Mouse (Mus musculus) heart, embryonic 11.5 days (tissue): ENCODE measurements around the gene Gmds. TPM values are rescaled to one million over a fixed set of nuclear protein-coding genes. Genes with fewer than 3 reads are reported as not detected.
A peak's percentile ranks its signal among the peaks of the same experiment; 100 is the strongest.

Experiments used
- ATAC-seq: fragments of 200-750 bp; cut with Nextera tagmentation; replicated peaks from 2 replicates; pipeline ENCODE4 v1.8.0; 2017; ENCODE audit warnings: moderate library complexity; ENCODE audit not compliant: insufficient number of reproducible peaks, low FRiP score, low TSS enrichment
- H3K27ac ChIP-seq: fragments of 300-500 bp; sonication (generic); 2 replicates; pipeline ENCODE4 v1.5.1; 2014; ENCODE audit warnings: mild to moderate bottlenecking, low read depth, low read length
- H3K27me3 ChIP-seq: fragments of 300-500 bp; sonication (generic); 2 replicates; pipeline ENCODE4 v1.6.1; 2014; ENCODE audit warnings: mild to moderate bottlenecking, low read length, mixed read lengths; ENCODE audit not compliant: control insufficient read depth, insufficient read depth
- H3K36me3 ChIP-seq: fragments of 300-500 bp; sonication (generic); 2 replicates; pipeline ENCODE4 v1.6.1; 2014; ENCODE audit warnings: mild to moderate bottlenecking, low read length, moderate library complexity, mixed read lengths; ENCODE audit not compliant: control insufficient read depth, insufficient read depth
- H3K4me1 ChIP-seq: fragments of 300-500 bp; sonication (generic); 2 replicates; pipeline ENCODE4 v1.6.1; 2014; ENCODE audit warnings: low read length; ENCODE audit not compliant: control insufficient read depth, insufficient read depth
- H3K4me2 ChIP-seq: fragments of 300-500 bp; sonication (generic); 2 replicates; pipeline ENCODE4 v1.6.1; 2014; ENCODE audit warnings: mild to moderate bottlenecking, moderate library complexity
- H3K4me3 ChIP-seq: fragments of 300-500 bp; sonication (generic); 2 replicates; pipeline ENCODE4 v1.5.1; 2014; ENCODE audit warnings: low read depth, low read length
- H3K9ac ChIP-seq: fragments of 300-500 bp; sonication (generic); 2 replicates; pipeline ENCODE4 v1.6.1; 2014; ENCODE audit warnings: mild to moderate bottlenecking, low read depth, low read length, moderate library complexity
- H3K9me3 ChIP-seq: fragments of 300-500 bp; sonication (generic); replicated peaks from 2 replicates; pipeline ENCODE4 v1.6.1; 2016; ENCODE audit warnings: low read length; ENCODE audit not compliant: control insufficient read depth
- WGBS: fragments of 180-500 bp; shearing (Covaris S2); extraction: QIAGEN DNeasy Blood & Tissue Kit; methylation state at CpG from one replicate; pipeline ENCODE4 v1.1.7; 2014; ENCODE audit not compliant: insufficient replicate concordance; 5-methylcytosine and 5-hydroxymethylcytosine counted together
- polyA plus RNA-seq: library from polyadenylated mRNA; unstranded; fragments of >200 nt; fragmentation: Nextera tagmentation; extraction: Ambion mirVana; gene quantifications from 2 replicates; pipeline ENCODE4 v1.2.1, GENCODE M21; 2014

The Gmds gene
- polyA plus RNA-seq, 1 experiment from 2014 or later, result 31.3 TPM

GRCm38 (mm10) chr13:32236269-32236678 is 102.3 kb downstream of the Gmds start:
- Histone ChIP-seq H3K27ac (peak overlapping the region; percentile 65), H3K4me3 (no peak overlapping the region), H3K9ac (no peak overlapping the region), H3K36me3 (no peaks in the 10 kb centered on the region), H3K9me3 (no peaks in the 10 kb centered on the region), H3K4me1 (peaks cover 5% of the 10 kb centered on the region; the same call in 1 of the 2 replicates), H3K27me3 (no peaks in the 10 kb centered on the region), H3K4me2 (no peak overlapping the region)
- peak; percentile 65 for ATAC-seq
- 46% methylated on average over 3 of the region's 3 CpGs for WGBS

GRCm38 (mm10) chr13:32235046-32235445 is 103.5 kb downstream of the Gmds start:
- Histone ChIP-seq H3K9me3 (no peaks in the 10 kb centered on the region), H3K4me3 (no peak overlapping the region), H3K4me2 (no peak overlapping the region), H3K36me3 (no peaks in the 10 kb centered on the region), H3K4me1 (peaks cover 5% of the 10 kb centered on the region; the same call in 1 of the 2 replicates), H3K27me3 (no peaks in the 10 kb centered on the region), H3K27ac (no peak overlapping the region), H3K9ac (no peak overlapping the region)
- ATAC-seq, result no peak
- 68% methylated on average over 4 of the region's 4 CpGs for whole genome bisulfite sequencing

GRCm38 (mm10) chr13:32234019-32234418 is 104.5 kb downstream of the Gmds start:
- peak overlapping the region; percentile 31; the same call in 1 of the 2 replicates for H3K27ac ChIP-seq
- no peak overlapping the region for H3K4me3 ChIP-seq
- H3K4me1 ChIP-seq, result peaks cover 5% of the 10 kb centered on the region; the same call in 1 of the 2 replicates
- 19% methylated on average over 9 of the region's 9 CpGs for WGBS
- H3K4me2 ChIP-seq, result peak overlapping the region; percentile 44
- no peak overlapping the region for H3K9ac ChIP-seq
- no peaks in the 10 kb centered on the region for H3K27me3 ChIP-seq
- H3K9me3 ChIP-seq, result no peaks in the 10 kb centered on the region
- ATAC-seq, result peak; percentile 68
- no peaks in the 10 kb centered on the region for H3K36me3 ChIP-seq

- no peak overlapping the region for H3K4me2 ChIP-seq
- H3K4me3 ChIP-seq, result no peak overlapping the region
- H3K9me3 ChIP-seq, result no peaks in the 10 kb centered on the region
- H3K36me3 ChIP-seq, result no peaks in the 10 kb centered on the region
- no peak for ATAC-seq
- no peaks in the 10 kb centered on the region for H3K27me3 ChIP-seq
- 76% methylated on average over 5 of the region's 5 CpGs for whole genome bisulfite sequencing
- peaks cover 5% of the 10 kb centered on the region; the same call in 1 of the 2 replicates for H3K4me1 ChIP-seq
- peak overlapping the region; percentile 6; the same call in 1 of the 2 replicates for H3K27ac ChIP-seq
- H3K9ac ChIP-seq, result no peak overlapping the region
Observed at GRCm38 (mm10) chr13:32232391-32232790, 106.1 kb downstream of the Gmds start.

- Histone ChIP-seq H3K4me2 (no peak overlapping the region), H3K9ac (no peak overlapping the region), H3K27me3 (no peaks in the 10 kb centered on the region), H3K4me1 (peaks cover 5% of the 10 kb centered on the region; the same call in 1 of the 2 replicates), H3K36me3 (no peaks in the 10 kb centered on the region), H3K9me3 (no peaks in the 10 kb centered on the region), H3K4me3 (no peak overlapping the region), H3K27ac (no peak overlapping the region)
- ATAC-seq, result no peak
- 81% methylated on average over 5 of the region's 5 CpGs for WGBS
Observed at GRCm38 (mm10) chr13:32231956-32232355, 106.6 kb downstream of the Gmds start.

- H3K9me3 ChIP-seq, result no peaks in the 10 kb centered on the region
- H3K36me3 ChIP-seq, result no peaks in the 10 kb centered on the region
- H3K27me3 ChIP-seq, result no peaks in the 10 kb centered on the region
- no peak overlapping the region for H3K9ac ChIP-seq
- no peak overlapping the region for H3K4me2 ChIP-seq
- 76% methylated on average over 6 of the region's 6 CpGs for WGBS
- H3K27ac ChIP-seq, result no peak overlapping the region
- no peaks in the 10 kb centered on the region for H3K4me1 ChIP-seq
- ATAC-seq, result no peak
- no peak overlapping the region for H3K4me3 ChIP-seq
Observed at GRCm38 (mm10) chr13:32227874-32228562, 110.5 kb downstream of the Gmds start.

GRCm38 (mm10) chr13:32217647-32218046 is 120.9 kb downstream of the Gmds start:
- no peaks in the 10 kb centered on the region for H3K9me3 ChIP-seq
- no peaks in the 10 kb centered on the region for H3K36me3 ChIP-seq
- no peaks in the 10 kb centered on the region; the same call in 1 of the 2 replicates for H3K4me1 ChIP-seq
- no peaks in the 10 kb centered on the region for H3K27me3 ChIP-seq
- H3K27ac ChIP-seq, result no peak overlapping the region
- no peak overlapping the region for H3K9ac ChIP-seq
- no peak for ATAC-seq
- H3K4me3 ChIP-seq, result no peak overlapping the region
- WGBS, result 58% methylated on average over 2 of the region's 2 CpGs
- no peak overlapping the region for H3K4me2 ChIP-seq

- Histone ChIP-seq H3K4me1 (no peaks in the 10 kb centered on the region; the same call in 1 of the 2 replicates), H3K27ac (no peak overlapping the region), H3K9ac (no peak overlapping the region), H3K4me3 (no peak overlapping the region), H3K4me2 (no peak overlapping the region), H3K9me3 (no peaks in the 10 kb centered on the region), H3K27me3 (no peaks in the 10 kb centered on the region), H3K36me3 (no peaks in the 10 kb centered on the region)
- no peak for ATAC-seq
- 45% methylated on average over 9 of the region's 9 CpGs for WGBS
Observed at GRCm38 (mm10) chr13:32213702-32214452, 124.7 kb downstream of the Gmds start.
